Mouse (Mus musculus) erythroblast, embryonic 14.5 days (primary cell): ENCODE measurements around the gene Slc13a4.

Experiments
- GATA1 ChIP-seq: IDR thresholded peaks from 2 replicates; pipeline ENCODE4 v1.6.1; 2012; ENCODE audit warnings: low read length, inconsistent platforms, mixed read lengths
- TAL1 ChIP-seq: IDR thresholded peaks from 3 replicates; pipeline ENCODE4 v1.6.1; 2012; ENCODE audit warnings: low read length, inconsistent platforms, mixed read lengths

- no peak; the same call in 2 of the 3 replicates for TF ChIP-seq TAL1
- peak; percentile 76 for TF ChIP-seq GATA1
These were observed 51.2 kb downstream of the Slc13a4 start for GRCm38 (mm10) chr6:35256691-35257090.
